Mouse (Mus musculus) yolk sac, embryonic 10.5 days (tissue): ENCODE results near the gene Nkain4.

ENCODE experiments used
- DNase-seq: peaks from one replicate; pipeline ENCODE4 v3.0.0-alpha.2; 2017; ENCODE audit warnings: low spot score

Gene Nkain4

DNA sequence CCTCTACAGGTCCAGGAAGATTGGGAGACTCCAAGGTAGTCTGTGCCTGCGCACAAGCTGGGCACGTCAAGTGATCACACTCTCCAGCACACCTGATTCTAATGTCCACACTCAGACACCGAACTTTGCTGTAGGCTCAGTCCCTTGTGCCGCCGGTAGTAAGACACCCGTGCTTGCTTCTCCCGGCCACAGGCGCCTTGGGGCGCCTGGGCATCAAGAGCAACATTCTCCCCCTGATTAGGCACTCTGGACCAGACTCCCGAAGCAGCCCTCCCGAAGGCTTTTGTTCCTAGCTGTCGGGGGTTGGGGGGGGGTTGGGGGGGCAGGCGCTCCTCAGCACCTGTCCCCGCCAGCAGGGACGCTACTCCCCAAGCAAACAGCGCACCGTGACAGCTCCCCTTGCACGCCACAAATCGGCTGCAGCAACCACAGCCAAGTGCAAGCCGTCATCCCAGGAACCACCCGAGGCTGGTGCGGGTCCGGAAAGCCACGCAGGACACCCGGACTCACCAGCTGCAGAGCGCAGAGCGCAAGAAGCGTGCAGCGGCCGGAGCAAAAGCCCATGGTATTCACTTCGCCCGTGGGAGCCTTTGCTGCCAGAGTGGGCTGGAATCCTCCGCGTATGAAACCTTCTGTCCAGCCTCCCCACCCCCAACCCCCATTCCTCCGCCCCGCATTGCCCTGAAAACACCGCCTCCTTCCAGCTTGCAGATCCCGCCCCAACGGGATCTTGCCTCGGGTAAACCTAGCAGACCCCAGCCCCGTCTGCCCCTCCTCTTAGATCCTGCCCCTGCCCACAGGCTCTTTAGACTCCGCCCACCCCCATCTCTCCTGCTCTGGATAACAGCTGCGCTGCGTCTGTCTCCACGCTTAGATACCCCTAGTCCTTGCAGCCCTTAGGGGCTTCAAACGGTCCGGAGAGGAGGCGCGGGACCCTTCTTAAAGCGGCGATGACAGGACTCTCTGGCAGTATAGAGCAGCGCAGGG is at the start of gene Nkain4:
Gene Nkain4, minus strand, starts transcription at position 639 of the 987 bp plus-strand sequence.
- DNase-seq = peak; percentile 76

DNA sequence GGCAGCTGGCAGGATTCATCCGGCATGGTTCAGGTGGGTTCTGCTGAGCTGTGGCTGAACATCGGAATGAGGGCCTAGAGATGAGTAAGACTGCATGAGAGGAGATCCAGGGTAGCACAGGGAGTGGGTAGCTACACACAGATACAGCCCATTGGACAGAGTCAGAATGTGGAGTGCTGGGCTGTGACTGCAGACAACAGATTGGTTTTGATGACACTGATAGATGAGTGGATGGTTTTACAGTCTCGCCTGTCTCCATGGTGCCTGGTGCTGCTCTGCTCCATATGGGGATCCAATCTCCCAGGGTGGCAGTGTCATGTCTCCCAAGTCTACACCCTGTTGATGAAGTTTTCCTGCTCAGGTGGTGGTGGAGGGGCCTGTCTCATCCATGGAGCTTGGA is 42.4 kb upstream of the Nkain4 start:
- DNase-seq = no peak

DNA sequence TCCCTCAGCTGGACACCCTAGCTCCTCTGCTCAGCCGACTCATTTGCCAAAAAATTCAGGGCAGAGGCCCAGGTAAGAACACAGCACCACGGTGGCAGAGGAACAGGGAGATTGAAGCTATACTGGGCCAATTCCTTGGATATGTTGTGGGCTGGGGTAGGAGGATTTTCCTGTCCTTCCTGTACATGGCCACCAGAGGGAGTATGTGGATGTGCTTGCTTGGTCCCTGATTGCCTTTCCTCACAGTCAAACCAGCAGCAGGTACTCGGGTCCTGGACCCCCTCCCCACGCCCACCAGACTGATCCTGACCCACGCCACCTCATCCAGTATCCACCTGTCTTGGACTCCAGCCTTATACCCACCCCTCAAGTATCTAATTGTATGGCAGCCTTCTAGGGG is 41.9 kb upstream of the Nkain4 start:
- DNase-seq = no peak

DNA sequence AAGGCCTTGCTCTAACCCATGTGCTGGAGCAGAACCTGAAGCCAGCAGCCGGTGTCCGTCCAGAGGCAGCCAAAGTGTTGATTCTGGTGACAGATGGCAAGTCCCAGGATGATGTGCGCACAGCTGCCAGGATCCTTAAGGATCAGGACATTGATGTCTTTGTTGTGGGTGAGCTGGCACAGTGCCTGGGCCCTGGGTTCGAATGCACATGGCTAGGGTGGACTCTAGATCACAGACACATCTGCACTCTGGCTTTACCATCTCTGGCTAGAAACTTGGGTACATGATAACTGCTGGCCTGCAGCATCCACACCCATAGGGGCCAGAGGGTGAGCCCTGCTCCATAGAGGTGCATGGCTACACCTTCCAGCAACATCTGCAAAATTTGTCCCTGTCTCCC is 41.0 kb upstream of the Nkain4 start:
- no peak for DNase-seq

- no peak for DNase-seq
Measured at GRCm38 (mm10) chr2:180994360-180994759, 39.9 kb upstream of the Nkain4 start.

GRCm38 (mm10) chr2:180990347-180990746 is 35.8 kb upstream of the Nkain4 start:
- no peak for DNase-seq

GRCm38 (mm10) chr2:180988948-180989347 is 34.4 kb upstream of the Nkain4 start:
- no peak for DNase-seq

DNA sequence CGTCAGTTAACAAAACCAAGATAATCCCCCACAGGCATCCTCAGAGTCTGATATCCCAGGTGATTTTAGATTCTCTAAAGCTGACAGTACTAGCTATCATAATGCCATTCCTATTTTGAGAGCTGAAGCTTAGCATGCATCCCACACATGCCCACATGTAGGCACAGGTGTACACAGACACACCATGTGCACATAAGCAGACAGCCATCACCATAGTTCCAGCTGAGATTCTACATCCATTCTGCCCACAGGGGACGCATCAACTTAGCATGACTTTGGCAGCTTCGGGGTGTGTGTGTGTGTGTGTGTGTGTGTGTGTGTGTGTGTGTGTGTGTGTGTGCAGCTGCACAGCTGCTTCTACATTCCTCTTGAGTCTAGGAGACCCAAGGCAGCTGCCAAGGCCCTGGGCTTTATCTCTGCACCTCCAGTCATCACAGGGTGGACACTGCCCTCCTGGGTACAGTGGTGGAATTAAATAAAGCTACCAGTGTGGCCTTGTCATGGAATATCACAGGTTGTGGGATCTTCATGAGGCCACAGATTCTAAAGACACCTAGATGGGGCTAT is 33.9 kb upstream of the Nkain4 start:
- no peak for DNase-seq

DNA sequence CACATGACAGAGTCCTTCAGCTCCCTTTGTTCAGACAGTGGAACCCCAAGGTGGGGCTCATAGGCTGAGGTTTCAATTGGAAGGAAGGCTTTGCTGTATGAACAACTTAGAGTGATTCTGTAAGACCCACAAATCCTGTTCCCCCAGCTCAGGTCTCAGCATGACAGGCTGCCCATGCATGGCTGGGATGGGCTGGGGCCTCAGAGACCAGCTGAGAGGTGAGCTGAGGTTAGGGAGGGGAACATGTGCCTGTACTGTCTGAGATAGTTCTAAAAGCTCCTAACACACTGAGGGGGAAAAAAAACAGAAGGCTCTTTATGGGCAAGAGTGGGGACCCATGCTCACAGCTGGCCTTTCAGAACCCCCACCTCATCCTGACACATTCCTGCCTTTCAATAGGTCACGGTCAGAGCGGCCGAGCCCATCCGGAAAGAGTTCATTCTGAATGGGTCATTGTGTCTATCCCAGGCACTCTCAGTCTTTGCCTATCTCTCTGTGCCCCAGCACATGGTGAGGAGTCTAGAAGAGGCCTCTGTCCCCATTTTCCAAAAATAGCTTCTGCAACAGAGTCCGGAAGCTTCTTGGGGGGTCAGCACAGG is 33.0 kb upstream of the Nkain4 start:
- DNase-seq = no peak

DNA sequence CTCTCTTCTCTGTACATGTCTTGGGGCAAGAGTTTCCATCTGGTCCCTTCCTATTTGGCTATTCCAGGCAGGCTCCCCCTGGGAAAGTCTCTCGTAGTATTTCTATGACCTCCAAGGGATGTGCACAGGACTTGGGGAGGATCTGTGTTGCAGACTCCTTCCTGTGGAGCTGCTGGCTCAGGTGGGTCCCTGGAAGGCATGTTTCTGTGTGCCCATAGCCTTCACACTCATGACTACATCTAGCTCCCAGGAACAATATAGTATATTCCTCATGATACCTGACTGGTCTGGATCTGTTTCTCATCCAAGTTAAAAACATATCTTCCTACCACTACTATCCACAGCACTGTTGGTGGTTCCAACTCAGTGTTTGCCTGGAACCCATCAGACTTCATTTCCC is 32.5 kb upstream of the Nkain4 start:
- no peak for DNase-seq

- no peak for DNase-seq
Measured at GRCm38 (mm10) chr2:180986449-180986848, 31.9 kb upstream of the Nkain4 start, which contains the start of gene Col20a1. Col20a1 (plus strand) TSS chr2:180986535.

DNA sequence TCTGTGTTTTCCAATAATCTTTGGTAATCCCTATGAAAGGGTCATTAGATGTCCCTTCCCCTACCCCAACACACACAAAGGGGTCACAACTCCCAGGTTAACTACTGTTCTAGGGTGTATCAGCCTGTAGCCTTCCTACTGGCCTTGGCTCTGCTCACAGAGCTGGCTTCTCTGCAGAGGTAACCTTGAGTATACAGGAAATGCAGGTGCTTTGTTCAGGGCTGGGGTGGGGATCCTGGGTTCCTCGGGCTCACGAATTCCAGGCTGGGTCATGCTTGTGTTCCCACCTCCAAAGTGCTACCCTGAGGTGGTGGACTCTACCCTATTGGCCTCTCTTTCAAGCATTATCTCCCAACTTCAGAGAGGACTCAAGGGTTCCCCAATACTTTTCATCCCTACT is 31.1 kb upstream of the Nkain4 start:
- DNase-seq = no peak

DNA sequence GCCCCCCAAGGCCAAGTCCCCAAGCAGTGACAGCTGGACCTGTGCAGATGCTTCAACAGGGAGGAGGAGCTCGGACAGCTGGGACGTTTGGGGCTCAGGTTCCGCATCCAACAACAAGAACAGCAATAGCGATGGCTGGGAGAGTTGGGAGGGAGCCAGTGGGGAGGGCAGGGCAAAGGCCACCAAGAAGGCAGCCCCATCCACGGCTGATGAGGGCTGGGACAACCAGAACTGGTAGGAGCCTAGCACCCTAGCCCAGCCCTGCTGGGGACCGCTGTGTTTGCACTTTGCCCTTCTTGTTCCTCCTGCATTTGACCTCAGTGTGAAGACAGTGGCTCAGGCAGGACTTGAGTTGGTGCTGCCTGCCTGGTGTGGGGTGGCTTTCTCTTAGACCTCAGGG is 26.6 kb upstream of the Nkain4 start:
- DNase-seq = peak; percentile 34

DNA sequence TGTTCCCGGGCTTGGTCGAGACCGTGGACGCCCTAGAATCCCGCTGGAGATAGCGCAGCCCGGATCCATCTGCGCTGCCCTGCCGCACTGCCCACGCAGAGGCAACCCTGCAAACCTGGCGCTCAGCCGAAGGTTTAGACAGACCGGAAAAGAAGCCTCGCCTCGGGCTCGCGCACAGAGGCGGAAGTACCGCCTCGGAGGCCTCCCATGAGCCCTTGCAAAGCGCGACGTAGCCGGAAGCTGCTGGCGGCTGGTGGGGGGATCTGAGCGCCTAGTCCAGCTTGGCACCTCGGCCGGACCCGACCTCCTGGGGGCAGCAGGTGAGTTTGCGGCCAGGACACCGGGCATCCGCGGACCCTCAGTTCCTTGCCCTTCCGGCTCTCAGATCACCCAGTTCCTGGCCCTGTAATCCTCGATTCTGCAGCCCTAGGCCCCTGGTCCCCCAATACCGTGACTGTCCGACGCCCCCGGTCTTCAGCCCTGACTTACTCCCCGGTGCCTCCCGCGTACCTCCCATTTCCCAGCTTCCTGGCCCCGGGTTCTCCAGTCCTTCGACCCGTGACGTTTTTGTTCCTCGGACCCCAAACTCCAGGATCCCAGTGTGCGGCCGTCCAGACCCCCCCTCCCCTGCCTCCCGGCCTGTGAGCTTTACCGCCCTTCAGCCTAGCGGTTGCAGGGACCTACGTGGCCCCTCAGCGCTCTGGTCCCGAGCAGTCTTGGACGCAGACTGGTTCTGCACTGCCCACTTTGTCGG is 12.7 kb upstream of the Nkain4 start, which contains the start of gene Arfgap1:
Gene Arfgap1, plus strand, starts transcription at position 216 of the 754 bp plus-strand sequence.
- peak; percentile 89 for DNase-seq

- no peak for DNase-seq
Measured at GRCm38 (mm10) chr2:180966092-180966882, 11.8 kb upstream of the Nkain4 start.

- DNase-seq = peak; percentile 82
Measured at GRCm38 (mm10) chr2:180963956-180964355, 9.5 kb upstream of the Nkain4 start.

GRCm38 (mm10) chr2:180962616-180963308 is 8.3 kb upstream of the Nkain4 start:
- peak; percentile 87 for DNase-seq

GRCm38 (mm10) chr2:180960187-180960586 is 5.7 kb upstream of the Nkain4 start:
- no peak for DNase-seq

DNA sequence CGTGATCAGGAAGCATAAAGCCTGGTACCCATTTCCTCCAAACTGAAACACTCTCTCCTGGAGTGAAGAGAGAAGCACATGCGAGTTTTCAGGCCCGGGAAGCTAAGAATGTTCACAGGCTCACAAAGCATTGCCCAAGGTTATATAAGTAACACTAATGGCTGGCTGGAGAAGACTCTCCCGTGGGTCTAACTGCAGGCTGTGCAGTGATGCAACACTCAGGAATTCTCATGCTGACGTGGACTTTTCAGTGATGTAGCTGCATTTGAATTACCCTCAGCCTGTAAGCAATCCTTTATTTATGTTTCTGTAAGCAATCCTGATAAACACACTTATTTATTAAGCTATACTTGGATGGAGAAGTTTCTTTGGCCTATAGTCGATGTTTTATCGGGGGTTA is 5.1 kb upstream of the Nkain4 start:
- DNase-seq = no peak

DNA sequence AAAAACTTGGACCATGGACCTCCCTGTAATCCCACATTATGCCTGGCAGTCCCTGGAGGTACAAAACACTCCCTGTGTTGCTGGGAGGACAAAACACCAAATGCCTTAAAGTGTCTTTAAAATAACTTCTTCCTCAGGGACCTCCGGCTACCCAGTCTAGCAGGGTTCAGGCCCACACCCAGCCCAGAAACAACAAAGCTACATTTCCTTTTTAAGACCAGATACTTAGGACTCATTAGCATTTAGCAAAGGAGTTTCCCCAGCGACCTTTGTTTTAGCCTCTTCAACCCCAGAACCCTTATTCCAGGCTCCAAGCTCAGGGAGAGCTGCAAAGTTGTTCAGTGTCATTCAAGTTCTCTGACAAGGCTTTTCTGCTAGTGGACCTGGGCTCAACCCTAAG is 861 bp downstream of the Nkain4 start:
- DNase-seq = no peak

DNA sequence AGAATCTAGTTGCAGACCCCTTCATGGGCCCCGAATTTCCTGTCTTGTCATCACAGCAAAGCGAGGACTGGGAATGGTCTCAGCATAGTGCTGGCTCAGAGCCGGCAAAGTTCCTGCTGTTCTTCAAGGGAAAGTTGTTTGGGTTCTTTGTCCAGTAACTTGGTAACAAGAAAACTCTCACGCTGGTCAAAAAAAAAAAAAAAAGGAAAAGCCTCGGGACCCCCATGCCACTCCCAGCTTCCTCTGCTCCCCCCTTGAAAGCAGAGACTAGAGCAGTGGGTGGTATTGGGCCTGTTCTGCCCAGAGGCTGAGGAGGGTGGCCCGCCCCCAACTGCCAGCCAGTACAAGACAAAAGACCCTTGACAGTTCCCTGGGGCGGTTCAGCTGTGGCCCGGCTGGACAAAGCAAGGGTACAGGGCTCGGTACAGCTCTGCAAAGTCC is 1.7 kb downstream of the Nkain4 start:
- no peak for DNase-seq
